Mouse (Mus musculus): ENCODE results near the gene Pheta1. TPM values are rescaled to one million over a fixed set of nuclear protein-coding genes. Genes with fewer than 3 reads are reported as not detected.

Gene Pheta1
- polyA plus RNA-seq, 1 experiment from 2014 or later: 0.86 TPM

GRCm38 (mm10) chr5:121833572-121834240 lies 15.1 kb upstream of the Pheta1 start:
- Histone ChIP-seq H3K79me2 (ENCODE audit: inconsistent target) (peaks cover 72% of the 10 kb centered on the region), H3K27ac (peak overlapping the region; percentile 99), H3K4me3 (ENCODE audit: inconsistent target) (peak overlapping the region; percentile 97), H3K36me3 (ENCODE audit: inconsistent target) (no peaks in the 10 kb centered on the region; the same call in 1 of the 2 replicates)
- 3% methylated on average over 10 of the region's 10 CpGs for WGBS (ENCODE audit: missing documents)

- H3K36me3 ChIP-seq (ENCODE audit: inconsistent target): no peaks in the 10 kb centered on the region; the same call in 1 of the 2 replicates
- peaks cover 67% of the 10 kb centered on the region for H3K79me2 ChIP-seq (ENCODE audit: inconsistent target)
- peak overlapping the region; percentile 97 for H3K4me3 ChIP-seq (ENCODE audit: inconsistent target)
- WGBS (ENCODE audit: missing documents): 4% methylated on average over 7 of the region's 7 CpGs
- peak overlapping the region; percentile 99 for H3K27ac ChIP-seq
These were observed 14.6 kb upstream of the Pheta1 start for GRCm38 (mm10) chr5:121834241-121834606.

- Histone ChIP-seq H3K79me2 (ENCODE audit: inconsistent target) (peaks cover 58% of the 10 kb centered on the region), H3K27ac (peak overlapping the region; percentile 99), H3K36me3 (ENCODE audit: inconsistent target) (no peaks in the 10 kb centered on the region; the same call in 1 of the 2 replicates), H3K4me3 (ENCODE audit: inconsistent target) (peak overlapping the region; percentile 97)
- WGBS (ENCODE audit: missing documents): 6% methylated on average over 12 of the region's 12 CpGs
These were observed 13.6 kb upstream of the Pheta1 start for GRCm38 (mm10) chr5:121834991-121835747.

GRCm38 (mm10) chr5:121835949-121836691 lies 12.7 kb upstream of the Pheta1 start:
- 0% methylated on average over 38 of the region's 51 CpGs for WGBS (ENCODE audit: missing documents)
- Histone ChIP-seq H3K36me3 (ENCODE audit: inconsistent target) (no peaks in the 10 kb centered on the region; the same call in 1 of the 2 replicates), H3K27ac (peak overlapping the region; percentile 99), H3K79me2 (ENCODE audit: inconsistent target) (peaks cover 48% of the 10 kb centered on the region), H3K4me3 (ENCODE audit: inconsistent target) (peak overlapping the region; percentile 97)

- WGBS (ENCODE audit: missing documents): under 1% methylated on average over 75 of the region's 77 CpGs
- Histone ChIP-seq H3K27ac (peak overlapping the region; percentile 92), H3K4me3 (ENCODE audit: inconsistent target) (peak overlapping the region; percentile 58), H3K36me3 (ENCODE audit: inconsistent target) (no peaks in the 10 kb centered on the region; the same call in 1 of the 2 replicates), H3K79me2 (ENCODE audit: inconsistent target) (peaks cover 41% of the 10 kb centered on the region)
These were observed 11.9 kb upstream of the Pheta1 start for GRCm38 (mm10) chr5:121836692-121837415.

- peak within 1 kb of the TSS; percentile 92 for H3K27ac ChIP-seq
- under 1% methylated on average over 35 of the region's 35 CpGs for WGBS (ENCODE audit: missing documents)
- H3K36me3 ChIP-seq (ENCODE audit: inconsistent target): no peaks in the 10 kb centered on the region
- H3K79me2 ChIP-seq (ENCODE audit: inconsistent target): peaks cover 32% of the 10 kb centered on the region
- peak within 1 kb of the TSS; percentile 58 for H3K4me3 ChIP-seq (ENCODE audit: inconsistent target)
These were observed 11.1 kb upstream of the Pheta1 start, which contains the start of gene Sh2b3 for GRCm38 (mm10) chr5:121837441-121838340. Gene Sh2b3 (minus strand): TSS chr5:121837646.

- H3K27ac ChIP-seq: peak overlapping the region; percentile 92
- WGBS (ENCODE audit: missing documents): under 1% methylated on average over 44 of the region's 46 CpGs
- peaks cover 24% of the 10 kb centered on the region for H3K79me2 ChIP-seq (ENCODE audit: inconsistent target)
- no peaks in the 10 kb centered on the region for H3K36me3 ChIP-seq (ENCODE audit: inconsistent target)
- H3K4me3 ChIP-seq (ENCODE audit: inconsistent target): peak overlapping the region; percentile 58
These were observed 10.2 kb upstream of the Pheta1 start for GRCm38 (mm10) chr5:121838341-121839127.

- Histone ChIP-seq H3K79me2 (ENCODE audit: inconsistent target) (peaks cover 18% of the 10 kb centered on the region), H3K36me3 (ENCODE audit: inconsistent target) (no peaks in the 10 kb centered on the region), H3K4me3 (ENCODE audit: inconsistent target) (no peak overlapping the region), H3K27ac (peak overlapping the region; percentile 92)
- WGBS (ENCODE audit: missing documents): 39% methylated on average over 7 of the region's 7 CpGs
These were observed 9.7 kb upstream of the Pheta1 start for GRCm38 (mm10) chr5:121839128-121839473.

- 90% methylated on average over 9 of the region's 9 CpGs for WGBS (ENCODE audit: missing documents)
- Histone ChIP-seq H3K79me2 (ENCODE audit: inconsistent target) (no peaks in the 10 kb centered on the region), H3K4me3 (ENCODE audit: inconsistent target) (no peak overlapping the region), H3K27ac (peak overlapping the region; percentile 85), H3K36me3 (ENCODE audit: inconsistent target) (no peaks in the 10 kb centered on the region)
These were observed 7.3 kb upstream of the Pheta1 start for GRCm38 (mm10) chr5:121841516-121841915.

- Histone ChIP-seq H3K4me3 (ENCODE audit: inconsistent target) (no peak overlapping the region), H3K36me3 (ENCODE audit: inconsistent target) (no peaks in the 10 kb centered on the region), H3K27ac (peak overlapping the region; percentile 85), H3K79me2 (ENCODE audit: inconsistent target) (no peaks in the 10 kb centered on the region)
- 34% methylated on average over 10 of the region's 10 CpGs for WGBS (ENCODE audit: missing documents)
These were observed 6.8 kb upstream of the Pheta1 start for GRCm38 (mm10) chr5:121841973-121842372.

GRCm38 (mm10) chr5:121842665-121843118 lies 6.1 kb upstream of the Pheta1 start:
- H3K36me3 ChIP-seq (ENCODE audit: inconsistent target): no peaks in the 10 kb centered on the region
- no peaks in the 10 kb centered on the region for H3K79me2 ChIP-seq (ENCODE audit: inconsistent target)
- peak overlapping the region; percentile 85 for H3K27ac ChIP-seq
- under 1% methylated on average over 33 of the region's 33 CpGs for WGBS (ENCODE audit: missing documents)
- peak overlapping the region; percentile 13; the same call in 1 of the 2 replicates for H3K4me3 ChIP-seq (ENCODE audit: inconsistent target)

- peak overlapping the region; percentile 13; the same call in 1 of the 2 replicates for H3K4me3 ChIP-seq (ENCODE audit: inconsistent target)
- no peaks in the 10 kb centered on the region for H3K79me2 ChIP-seq (ENCODE audit: inconsistent target)
- peak overlapping the region; percentile 85 for H3K27ac ChIP-seq
- no peaks in the 10 kb centered on the region for H3K36me3 ChIP-seq (ENCODE audit: inconsistent target)
- WGBS (ENCODE audit: missing documents): 15% methylated on average over 17 of the region's 17 CpGs
These were observed 5.5 kb upstream of the Pheta1 start for GRCm38 (mm10) chr5:121843138-121843905.

Measured in macrophage (primary cell).